Mouse (Mus musculus): ENCODE results near the gene March5.

DNA sequence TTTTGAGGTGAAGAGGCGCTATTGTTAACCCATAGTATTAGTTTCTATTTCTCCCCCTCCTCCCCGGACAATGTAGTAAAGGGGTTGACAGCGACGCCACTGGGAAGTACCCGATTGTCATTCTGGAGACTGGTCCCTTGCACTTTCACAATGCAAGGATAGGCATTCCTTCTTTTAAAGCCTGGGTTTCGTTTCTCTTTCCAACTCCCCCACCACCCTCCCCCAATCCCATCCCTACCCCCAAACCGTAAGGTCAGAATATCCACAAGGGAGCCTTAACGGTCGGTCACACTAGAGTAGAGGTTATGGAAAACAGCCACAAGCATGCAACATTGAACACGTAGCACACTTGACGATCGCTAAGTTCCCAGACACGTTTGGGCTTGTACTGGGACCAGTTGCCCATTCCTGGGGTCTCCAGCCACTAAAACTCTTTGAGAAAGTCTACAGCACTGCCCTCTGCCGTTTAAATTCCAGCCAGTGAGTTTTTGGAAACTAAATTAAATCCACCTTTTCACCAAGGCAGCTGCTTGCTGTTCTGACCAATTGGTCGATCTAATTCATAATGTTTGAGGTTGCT lies 923 bp downstream of the March5 start, which contains the start of gene Cpeb3:
- TF ChIP-seq CTCF (conservative IDR thresholded peaks at IDR 0.05; ENCODE audit: insufficient read depth, insufficient read length, low read depth, low read length) (0 out of 2 replicates have a peak, but pooled peaks have one; percentile 29), POLR2A (IDR thresholded peaks at IDR 0.05; ENCODE audit: low read depth, low read length) (no peak)

Data from kidney, adult 2 months (tissue).